Mouse (Mus musculus) E14TG2a.4 (cell line): Measurements from ENCODE around the gene Tmem274.
A peak's percentile ranks its signal among the peaks of the same experiment; 100 is the strongest.

Experiments used
- H3K27me3 ChIP-seq: 2 replicates; pipeline ENCODE4 v1.6.1; 2014; ENCODE audit warnings: low read length, control low read depth; ENCODE audit not compliant: insufficient read depth
- H3K36me3 ChIP-seq: 2 replicates; pipeline ENCODE4 v1.6.1; 2014; ENCODE audit warnings: low read length, control low read depth; ENCODE audit not compliant: insufficient read depth
- H3K4me1 ChIP-seq: replicated peaks from 2 replicates; pipeline ENCODE4 v1.6.1; 2014; ENCODE audit warnings: low read depth, low read length, control low read depth
- H3K4me3 ChIP-seq: replicated peaks from 2 replicates; pipeline ENCODE4 v1.5.1; 2014; ENCODE audit warnings: mild to moderate bottlenecking, low read length
- H3K9me3 ChIP-seq: 2 replicates; pipeline ENCODE4 v1.6.1; 2014; ENCODE audit warnings: low read length, control low read depth
- CTCF ChIP-seq: conservative IDR thresholded peaks from 2 replicates; pipeline ENCODE4 v1.5.1; 2014; ENCODE audit warnings: low read length
- NANOG ChIP-seq: IDR thresholded peaks from 2 replicates; pipeline ENCODE4 v1.6.1; 2014; ENCODE audit warnings: borderline replicate concordance, low read length, mixed read lengths
- POU5F1 ChIP-seq: IDR thresholded peaks from 2 replicates; pipeline ENCODE4 v1.6.1; 2014; ENCODE audit warnings: low read length, borderline replicate concordance

Tmem274 gene

GRCm38 (mm10) chr4:149489415-149490240 is 12.4 kb downstream of the Tmem274 start:
- Histone ChIP-seq H3K36me3 (peaks cover 74% of the 10 kb centered on the region), H3K4me3 (no peak overlapping the region), H3K4me1 (peaks cover 23% of the 10 kb centered on the region), H3K27me3 (no peaks in the 10 kb centered on the region), H3K9me3 (no peaks in the 10 kb centered on the region)
- TF ChIP-seq CTCF (no peak), NANOG (no peak), POU5F1 (no peak)

- Histone ChIP-seq H3K4me3 (no peak overlapping the region), H3K27me3 (no peaks in the 10 kb centered on the region), H3K4me1 (peaks cover 24% of the 10 kb centered on the region), H3K36me3 (peaks cover 88% of the 10 kb centered on the region), H3K9me3 (no peaks in the 10 kb centered on the region)
- TF ChIP-seq CTCF (peak; percentile 76), NANOG (no peak)
Observed at GRCm38 (mm10) chr4:149491151-149491550, 14.0 kb downstream of the Tmem274 start.

- Histone ChIP-seq H3K9me3 (no peaks in the 10 kb centered on the region), H3K4me1 (peaks cover 12% of the 10 kb centered on the region), H3K36me3 (peaks cover 88% of the 10 kb centered on the region), H3K4me3 (no peak overlapping the region), H3K27me3 (no peaks in the 10 kb centered on the region)
- no peak for TF ChIP-seq NANOG
- TF ChIP-seq CTCF = no peak
Observed at GRCm38 (mm10) chr4:149496612-149497011, 19.4 kb downstream of the Tmem274 start.

DNA sequence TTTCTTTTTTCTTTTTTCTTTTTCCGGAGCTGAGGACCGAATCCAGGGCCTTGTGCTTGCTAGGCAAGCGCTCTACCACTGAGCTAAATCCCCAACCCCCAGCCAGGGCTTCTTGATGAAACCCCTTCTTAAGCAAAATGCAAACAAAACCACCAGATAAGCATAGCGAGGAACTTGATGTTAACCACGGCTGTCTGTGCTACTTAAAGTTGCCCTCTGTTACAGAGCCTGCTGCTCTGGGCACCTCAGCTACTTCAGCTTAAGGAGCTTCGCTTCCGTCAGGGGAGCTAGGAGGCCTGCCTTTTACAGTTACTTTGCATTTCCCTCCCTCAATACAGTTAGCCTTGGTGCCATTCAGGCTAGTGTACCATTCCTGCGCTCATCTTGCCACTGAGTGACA is 21.7 kb downstream of the Tmem274 start:
- Histone ChIP-seq H3K27me3 (no peaks in the 10 kb centered on the region), H3K4me3 (no peak overlapping the region), H3K9me3 (no peaks in the 10 kb centered on the region), H3K4me1 (peaks cover 20% of the 10 kb centered on the region), H3K36me3 (peaks cover 78% of the 10 kb centered on the region)
- no peak for TF ChIP-seq CTCF
- no peak for TF ChIP-seq NANOG
- TF ChIP-seq POU5F1 = no peak

DNA sequence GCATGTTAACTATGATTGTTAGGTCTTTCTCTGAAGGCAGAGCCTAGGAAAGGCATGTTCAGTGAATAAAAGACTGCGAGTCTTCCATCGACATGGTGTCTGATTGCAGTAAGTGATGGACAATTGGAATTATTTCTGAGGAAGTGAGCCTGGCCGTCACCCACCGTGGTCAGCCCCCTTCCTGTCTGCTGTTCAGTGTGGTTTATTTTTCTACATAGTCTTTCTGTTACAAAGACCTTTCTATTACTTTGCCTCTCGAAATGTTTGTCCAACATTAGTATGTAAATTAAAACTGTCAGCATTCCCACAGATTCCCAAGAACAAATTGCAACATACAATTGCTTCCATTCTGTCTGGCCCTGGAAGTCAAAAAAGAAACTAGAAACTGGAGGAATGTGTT is 22.6 kb downstream of the Tmem274 start:
- peaks cover 69% of the 10 kb centered on the region for H3K36me3 ChIP-seq
- TF ChIP-seq POU5F1 (no peak), CTCF (no peak), NANOG (no peak)

DNA sequence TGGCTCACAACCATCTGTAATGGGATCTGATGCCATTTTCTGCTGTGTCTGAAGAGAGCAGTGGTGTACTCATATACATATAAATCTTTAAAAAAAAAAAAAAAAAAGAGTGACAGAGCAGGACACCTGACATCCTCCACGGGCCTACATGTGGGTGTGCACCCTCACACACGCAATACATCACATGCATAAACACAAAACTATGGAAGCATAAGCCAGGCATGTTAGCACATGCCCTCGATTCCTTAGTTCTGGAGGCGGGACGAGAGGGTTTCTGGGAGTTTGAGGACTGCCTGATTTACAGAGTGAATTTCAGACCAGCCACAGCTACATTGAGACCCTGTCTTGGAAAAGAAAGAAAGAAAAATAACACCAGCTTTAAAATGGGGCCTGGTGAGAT is 27.2 kb downstream of the Tmem274 start:
- TF ChIP-seq CTCF (no peak), NANOG (no peak), POU5F1 (no peak)
- Histone ChIP-seq H3K9me3 (no peaks in the 10 kb centered on the region), H3K4me3 (no peak overlapping the region), H3K27me3 (no peaks in the 10 kb centered on the region), H3K4me1 (peaks cover 19% of the 10 kb centered on the region), H3K36me3 (peaks cover 30% of the 10 kb centered on the region)

More for the DNA sequence above, 22.6 kb downstream of the Tmem274 start:
- Histone ChIP-seq H3K9me3 (no peaks in the 10 kb centered on the region), H3K4me1 (peaks cover 25% of the 10 kb centered on the region), H3K27me3 (no peaks in the 10 kb centered on the region), H3K4me3 (no peak overlapping the region)

DNA sequence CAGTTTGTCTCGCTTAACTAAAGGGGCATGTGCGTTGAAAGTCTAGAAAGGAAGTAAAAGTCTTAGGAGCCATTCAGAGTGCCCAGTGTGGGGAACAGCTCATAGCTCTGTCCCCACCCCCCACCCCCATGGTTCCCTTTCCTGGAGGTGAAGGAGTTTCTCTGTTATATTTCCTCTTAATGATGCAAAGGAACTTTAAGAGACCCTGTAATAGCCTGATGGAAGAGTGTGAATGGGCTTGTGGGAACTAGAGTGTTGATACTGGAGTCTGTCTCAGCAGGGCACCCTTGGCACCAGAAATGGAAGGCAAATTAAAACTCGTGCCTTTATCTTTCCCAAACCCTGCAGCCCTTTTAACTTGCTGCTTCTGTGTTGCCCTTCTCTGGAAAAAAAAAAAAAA is 27.7 kb downstream of the Tmem274 start:
- TF ChIP-seq NANOG = no peak
- H3K9me3 ChIP-seq = no peaks in the 10 kb centered on the region
- H3K4me3 ChIP-seq = no peak overlapping the region
- peaks cover 25% of the 10 kb centered on the region for H3K36me3 ChIP-seq
- no peaks in the 10 kb centered on the region for H3K27me3 ChIP-seq
- peaks cover 19% of the 10 kb centered on the region for H3K4me1 ChIP-seq

DNA sequence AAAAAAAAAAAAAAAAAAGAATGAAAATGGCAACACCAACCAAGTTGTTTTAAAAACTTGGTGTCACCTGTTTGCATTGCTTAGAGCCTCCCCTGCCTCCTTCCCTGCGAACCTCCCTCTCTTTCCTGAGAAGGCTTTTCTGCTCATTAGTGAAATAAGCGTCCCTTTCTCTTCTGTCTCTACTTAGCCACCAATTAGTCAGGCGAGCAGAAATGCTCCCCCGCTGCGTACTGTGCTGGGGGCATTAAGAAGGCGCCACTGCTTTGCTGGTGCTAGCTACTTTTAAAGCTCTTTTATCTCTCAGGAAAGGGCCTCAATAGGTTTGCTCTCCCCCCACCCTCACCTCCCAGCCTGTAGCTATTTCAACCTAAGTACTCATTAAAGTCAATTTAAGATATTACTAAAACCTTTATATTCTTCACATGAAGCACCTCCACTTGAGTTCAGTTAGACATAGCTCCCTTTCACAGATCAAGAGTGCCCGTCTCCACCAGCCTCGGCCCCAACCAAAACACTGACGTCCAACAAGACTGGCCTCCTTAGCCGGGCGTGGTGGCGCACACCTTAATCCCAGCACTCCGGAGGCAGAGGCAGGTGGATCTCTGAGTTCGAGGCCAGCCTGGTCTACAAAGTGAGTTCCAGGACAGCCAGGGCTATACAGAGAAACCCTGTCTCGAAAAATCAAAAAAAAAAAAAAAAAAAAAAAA is 28.2 kb downstream of the Tmem274 start:
- no peaks in the 10 kb centered on the region for H3K27me3 ChIP-seq
- H3K4me3 ChIP-seq = no peak overlapping the region
- no peak for TF ChIP-seq POU5F1
- no peak for TF ChIP-seq NANOG
- no peak for TF ChIP-seq CTCF
- peaks cover 19% of the 10 kb centered on the region for H3K4me1 ChIP-seq
- peaks cover 19% of the 10 kb centered on the region for H3K36me3 ChIP-seq
- H3K9me3 ChIP-seq = no peaks in the 10 kb centered on the region

DNA sequence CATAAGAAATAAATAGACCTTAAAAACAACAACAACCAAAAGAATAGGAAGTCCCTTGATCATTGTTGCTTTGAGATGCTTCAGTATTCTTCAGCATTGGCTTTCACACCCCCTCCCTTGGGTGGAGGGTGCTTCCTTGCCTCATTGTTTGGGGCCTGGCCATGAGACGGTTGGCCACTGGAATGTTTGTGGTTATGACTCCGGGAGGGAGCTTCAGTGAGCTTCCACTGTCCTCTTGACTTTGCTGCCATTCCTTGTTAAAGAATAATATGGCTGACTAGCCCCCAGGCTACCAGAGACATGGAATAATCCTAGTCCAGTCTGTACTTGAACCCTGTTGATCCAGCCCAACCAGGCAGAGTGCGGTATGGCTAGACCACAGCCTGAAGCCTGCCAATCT is 29.7 kb downstream of the Tmem274 start:
- Histone ChIP-seq H3K4me3 (no peak overlapping the region), H3K27me3 (no peaks in the 10 kb centered on the region), H3K36me3 (peaks cover 9% of the 10 kb centered on the region; the same call in 1 of the 2 replicates), H3K4me1 (peaks cover 19% of the 10 kb centered on the region), H3K9me3 (no peaks in the 10 kb centered on the region)
- no peak for TF ChIP-seq POU5F1
- no peak for TF ChIP-seq CTCF
- no peak for TF ChIP-seq NANOG
